Mouse (Mus musculus): Measurements from ENCODE around the gene Slc25a41. TPM values are rescaled to one million over a fixed set of nuclear protein-coding genes. Genes with fewer than 3 reads are reported as not detected.

Gene Slc25a41
- polyA plus RNA-seq (2012; rRNA removed): 0.13 and 0.18 TPM in 2 replicates
- polyA plus RNA-seq (2014; fragmentation: Nextera tagmentation; extraction: Ambion mirVana): 0.17 and 0.26 TPM in 2 replicates

GRCm38 (mm10) chr17:57041554-57041953 lies at the start of gene Slc25a41:
Slc25a41 (minus strand) TSS chr17:57041654.
- H3K4me1 ChIP-seq (ENCODE audit: control insufficient read depth, insufficient read depth, low read length): no peaks in the 10 kb centered on the region
- DNase-seq (ENCODE audit: low spot score) (no peak), ATAC-seq (ENCODE audit: low FRiP score, low read depth) (no peak)
- H3K27ac ChIP-seq (replicated peaks; ENCODE audit: low read depth, low read length): no peak within 1 kb of the TSS
- peaks cover 3% of the 10 kb centered on the region; the same call in 1 of the 2 replicates for H3K27me3 ChIP-seq (ENCODE audit: control insufficient read depth, insufficient read depth, low read length)
- 67% methylated on average over 8 of the region's 8 CpGs for WGBS
- TF ChIP-seq POLR2A (IDR thresholded peaks at IDR 0.05; ENCODE audit: borderline replicate concordance, extremely low read depth, insufficient read depth, insufficient read length): no peak
- H3K36me3 ChIP-seq (ENCODE audit: control insufficient read depth, insufficient read depth, low read length): no peaks in the 10 kb centered on the region
- H3K4me3 ChIP-seq (replicated peaks; ENCODE audit: low read length): no peak within 1 kb of the TSS
- H3K9ac ChIP-seq (ENCODE audit: low read depth, low read length, severe bottlenecking): no peak within 1 kb of the TSS
- H3K4me2 ChIP-seq (replicated peaks; ENCODE audit: low read depth, low read length, severe bottlenecking): no peak within 1 kb of the TSS
- H3K9me3 ChIP-seq (ENCODE audit: control insufficient read depth, low read length): no peaks in the 10 kb centered on the region

GRCm38 (mm10) chr17:57087049-57087832 lies 45.8 kb upstream of the Slc25a41 start, which contains the start of gene Tubb4a:
Tubb4a (minus strand) TSS chr17:57087782.
- peaks cover 16% of the 10 kb centered on the region; the same call in 1 of the 2 replicates for H3K27me3 ChIP-seq (ENCODE audit: control insufficient read depth, insufficient read depth, low read length)
- H3K4me2 ChIP-seq (replicated peaks; ENCODE audit: low read depth, low read length, severe bottlenecking): peak within 1 kb of the TSS; percentile 51
- H3K4me3 ChIP-seq (replicated peaks; ENCODE audit: low read length): peak within 1 kb of the TSS; percentile 34
- DNase-seq (ENCODE audit: low spot score) (peak; percentile 22), ATAC-seq (ENCODE audit: low FRiP score, low read depth) (peak; percentile 79)
- H3K9ac ChIP-seq (ENCODE audit: low read depth, low read length, severe bottlenecking): peak within 1 kb of the TSS; percentile 52
- peaks cover 6% of the 10 kb centered on the region; the same call in 1 of the 2 replicates for H3K4me1 ChIP-seq (ENCODE audit: control insufficient read depth, insufficient read depth, low read length)
- H3K27ac ChIP-seq (replicated peaks; ENCODE audit: low read depth, low read length): no peak within 1 kb of the TSS
- H3K36me3 ChIP-seq (ENCODE audit: control insufficient read depth, insufficient read depth, low read length): no peaks in the 10 kb centered on the region
- under 1% methylated on average over 31 of the region's 31 CpGs for WGBS
- TF ChIP-seq POLR2A (IDR thresholded peaks at IDR 0.05; ENCODE audit: borderline replicate concordance, extremely low read depth, insufficient read depth, insufficient read length): no peak
- H3K9me3 ChIP-seq (ENCODE audit: control insufficient read depth, low read length): no peaks in the 10 kb centered on the region

- no peak overlapping the region for H3K4me3 ChIP-seq (replicated peaks; ENCODE audit: low read length)
- peaks cover 6% of the 10 kb centered on the region; the same call in 1 of the 2 replicates for H3K4me1 ChIP-seq (ENCODE audit: control insufficient read depth, insufficient read depth, low read length)
- DNase-seq (ENCODE audit: low spot score) (no peak), ATAC-seq (ENCODE audit: low FRiP score, low read depth) (no peak)
- no peak overlapping the region for H3K9ac ChIP-seq (ENCODE audit: low read depth, low read length, severe bottlenecking)
- WGBS: 85% methylated on average over 11 of the region's 11 CpGs
- peaks cover 16% of the 10 kb centered on the region; the same call in 1 of the 2 replicates for H3K27me3 ChIP-seq (ENCODE audit: control insufficient read depth, insufficient read depth, low read length)
- no peaks in the 10 kb centered on the region for H3K9me3 ChIP-seq (ENCODE audit: control insufficient read depth, low read length)
- H3K4me2 ChIP-seq (replicated peaks; ENCODE audit: low read depth, low read length, severe bottlenecking): no peak overlapping the region
- no peak overlapping the region for H3K27ac ChIP-seq (replicated peaks; ENCODE audit: low read depth, low read length)
- TF ChIP-seq POLR2A (IDR thresholded peaks at IDR 0.05; ENCODE audit: borderline replicate concordance, extremely low read depth, insufficient read depth, insufficient read length): no peak
- peaks cover 3% of the 10 kb centered on the region; the same call in 1 of the 2 replicates for H3K36me3 ChIP-seq (ENCODE audit: control insufficient read depth, insufficient read depth, low read length)
These were observed 44.7 kb upstream of the Slc25a41 start for GRCm38 (mm10) chr17:57085970-57086757.

- Histone ChIP-seq H3K27ac (replicated peaks; ENCODE audit: low read depth, low read length) (no peak overlapping the region), H3K9ac (ENCODE audit: low read depth, low read length, severe bottlenecking) (no peak overlapping the region), H3K4me1 (ENCODE audit: control insufficient read depth, insufficient read depth, low read length) (peaks cover 6% of the 10 kb centered on the region; the same call in 1 of the 2 replicates), H3K9me3 (ENCODE audit: control insufficient read depth, low read length) (no peaks in the 10 kb centered on the region), H3K4me2 (replicated peaks; ENCODE audit: low read depth, low read length, severe bottlenecking) (no peak overlapping the region), H3K4me3 (replicated peaks; ENCODE audit: low read length) (no peak overlapping the region), H3K27me3 (ENCODE audit: control insufficient read depth, insufficient read depth, low read length) (peaks cover 9% of the 10 kb centered on the region; the same call in 1 of the 2 replicates), H3K36me3 (ENCODE audit: control insufficient read depth, insufficient read depth, low read length) (peaks cover 3% of the 10 kb centered on the region; the same call in 1 of the 2 replicates)
- no peak for TF ChIP-seq POLR2A (IDR thresholded peaks at IDR 0.05; ENCODE audit: borderline replicate concordance, extremely low read depth, insufficient read depth, insufficient read length)
- DNase-seq (ENCODE audit: low spot score): no peak
- 81% methylated on average over 5 of the region's 5 CpGs for WGBS
- ATAC-seq (ENCODE audit: low FRiP score, low read depth): no peak
These were observed 41.0 kb upstream of the Slc25a41 start for GRCm38 (mm10) chr17:57082481-57082880.
